15 mouse cellular contexts compared by ENCODE assay signal in the genomic region with DNA sequence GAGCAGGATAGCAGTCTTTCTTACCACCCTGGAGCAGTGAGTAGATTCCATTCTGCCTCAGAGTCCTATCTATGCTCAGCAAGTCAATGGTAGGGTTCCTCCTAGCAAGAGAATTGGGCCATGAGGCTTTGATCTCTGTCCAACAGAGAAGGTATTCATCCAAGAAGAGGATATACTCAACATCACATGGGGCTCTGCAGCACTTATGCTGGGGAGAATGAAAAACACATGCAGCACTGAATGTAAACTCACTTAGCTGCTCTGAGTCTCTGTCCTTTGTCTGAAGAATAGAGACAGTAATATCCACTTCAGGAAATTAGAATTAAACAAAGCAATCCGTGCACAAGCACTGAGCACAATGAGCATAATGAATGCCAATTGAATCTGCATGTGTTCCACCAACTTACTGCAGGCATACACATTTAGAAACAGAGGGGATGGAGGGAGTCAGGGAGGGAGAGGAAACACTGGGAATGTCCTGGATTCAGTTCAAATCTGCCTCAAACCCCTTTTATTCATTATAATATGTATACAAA.
"Had no signal": no experiment of that assay in that cellular context is flagged by ENCODE, and none has a peak within 500 bp of the region (broad histone marks: within the 10 kb centered on the region; RNA-seq: fewer than 3 reads in every experiment).

No protein-coding gene starts in this region.

- DNase-seq: lung, adult 18-20 months; lung, embryonic 14.5 days; lung, postnatal 10 days; lung, postnatal 4 days; right cerebral cortex, postnatal 14 days; thymus, adult 2 months; thymus, postnatal 25 days; thymus, postnatal 4 days had no signal

- H3K9me3 ChIP-seq: megakaryocyte, embryonic 14.5 days; midbrain, embryonic 13.5 days; midbrain, embryonic 15.5 days; neural tube, embryonic 12.5 days; stomach, embryonic 15.5 days had no signal

- ATAC-seq: midbrain, embryonic 13.5 days; midbrain, embryonic 15.5 days had no signal

- H3K4me1 ChIP-seq: megakaryocyte, embryonic 14.5 days; midbrain, embryonic 13.5 days; midbrain, embryonic 15.5 days; neural tube, embryonic 12.5 days; stomach, embryonic 15.5 days had no signal

- H3K4me3 ChIP-seq: megakaryocyte, embryonic 14.5 days; midbrain, embryonic 13.5 days; midbrain, embryonic 15.5 days; neural tube, embryonic 12.5 days; stomach, embryonic 15.5 days had no signal

- H3K9ac ChIP-seq: lung, embryonic 14.5 days; midbrain, embryonic 13.5 days; midbrain, embryonic 15.5 days; neural tube, embryonic 12.5 days; stomach, embryonic 15.5 days had no signal

- H3K27ac ChIP-seq: midbrain, embryonic 13.5 days; midbrain, embryonic 15.5 days; neural tube, embryonic 12.5 days; stomach, embryonic 15.5 days; stomach, postnatal 0 days had no signal

- H3K4me2 ChIP-seq: lung, embryonic 14.5 days; midbrain, embryonic 11.5 days; midbrain, embryonic 13.5 days; midbrain, embryonic 15.5 days; neural tube, embryonic 12.5 days; stomach, embryonic 15.5 days had no signal

- H3K27me3 ChIP-seq: megakaryocyte, embryonic 14.5 days; midbrain, embryonic 13.5 days; midbrain, embryonic 15.5 days; neural tube, embryonic 12.5 days; stomach, embryonic 15.5 days had no signal

- H3K36me3 ChIP-seq: midbrain, embryonic 13.5 days; midbrain, embryonic 15.5 days; neural tube, embryonic 12.5 days; stomach, embryonic 15.5 days had no signal
